ENCODE assay signal across 8 mouse cellular contexts in genomic region chr6:94647574-94648430, GRCm38 (mm10). TPM values are rescaled to one million over a fixed set of nuclear protein-coding genes. Genes with fewer than 3 reads are reported as not detected.
DNase-seq lines count a peak whose midpoint lies in the region; ATAC-seq lines count a peak whose summit lies in the region.

No protein-coding gene starts in this region.

- no peaks in the 10 kb centered on the region for H3K36me3 ChIP-seq in hindbrain, embryonic 16.5 days (ENCODE audit: control insufficient read depth, insufficient read depth, low read length)
- peaks cover 15% of the 10 kb centered on the region for H3K36me3 ChIP-seq in limb, embryonic 13.5 days
- no peaks in the 10 kb centered on the region for H3K36me3 ChIP-seq in midbrain, embryonic 14.5 days (ENCODE audit: control insufficient read depth, insufficient read depth, low read length)

- H3K27ac ChIP-seq in hindbrain, embryonic 16.5 days (ENCODE audit: low read depth, low read length), result peak overlapping the region; percentile 70
- peak overlapping the region; percentile 88 for H3K27ac ChIP-seq in limb, embryonic 13.5 days
- peak overlapping the region; percentile 58 for H3K27ac ChIP-seq in midbrain, embryonic 14.5 days (replicated peaks; ENCODE audit: low read depth, low read length)

- 21% methylated on average over 10 of the region's 10 CpGs for WGBS in hindbrain, embryonic 16.5 days
- 5% methylated on average over 10 of the region's 10 CpGs for WGBS in limb, embryonic 13.5 days
- 11% methylated on average over 10 of the region's 10 CpGs for WGBS in midbrain, embryonic 14.5 days

- DNase-seq in layer of hippocampus, adult 18-20 months (ENCODE audit: low spot score in 2 of 2), result peak; percentile 19 to 47
- no peak for DNase-seq in layer of hippocampus, adult 9-10 months (ENCODE audit: low spot score)
- DNase-seq in cerebellum, postnatal 25 days, result peak; percentile 43 to 63
- peak; percentile 82 for DNase-seq in gastrocnemius, postnatal 14 days
- peak; percentile 66 for DNase-seq in midbrain, embryonic 14.5 days
- DNase-seq in thymus, postnatal 36 days, result peak; percentile 71 to 85

- no peaks in the 10 kb centered on the region for H3K9me3 ChIP-seq in hindbrain, embryonic 16.5 days (ENCODE audit: control insufficient read depth, low read length)
- H3K9me3 ChIP-seq in limb, embryonic 13.5 days, result no peaks in the 10 kb centered on the region
- no peaks in the 10 kb centered on the region for H3K9me3 ChIP-seq in midbrain, embryonic 14.5 days (ENCODE audit: control insufficient read depth, low read length)

- no peak overlapping the region for H3K4me3 ChIP-seq in hindbrain, embryonic 16.5 days (ENCODE audit: low read length)
- no peak overlapping the region for H3K4me3 ChIP-seq in limb, embryonic 13.5 days
- H3K4me3 ChIP-seq in midbrain, embryonic 14.5 days (replicated peaks; ENCODE audit: low read depth, low read length), result no peak overlapping the region

- intact Hi-C loops in gastrocnemius, postnatal 14 days (cut with DNase I; ENCODE audit: low total_unique reads), result loop anchor here (5.0 kb wide), 1 partner anchor 49 kb away; no protein-coding TSS in a partner anchor

- peak overlapping the region; percentile 2 for H3K4me2 ChIP-seq in hindbrain, embryonic 16.5 days (ENCODE audit: low read length)
- peak overlapping the region; percentile 47 for H3K4me2 ChIP-seq in limb, embryonic 13.5 days (replicated peaks)
- H3K4me2 ChIP-seq in midbrain, embryonic 14.5 days (ENCODE audit: low read length), result 0 out of 2 replicates have a peak overlapping the region, but pooled peaks have one; percentile 12

- H3K4me1 ChIP-seq in hindbrain, embryonic 16.5 days (ENCODE audit: control insufficient read depth, insufficient read depth, low read depth, low read length), result peaks cover 40% of the 10 kb centered on the region
- peaks cover 80% of the 10 kb centered on the region for H3K4me1 ChIP-seq in limb, embryonic 13.5 days
- H3K4me1 ChIP-seq in midbrain, embryonic 14.5 days (ENCODE audit: control insufficient read depth, insufficient read depth, low read length), result peaks cover 43% of the 10 kb centered on the region

- H3K9ac ChIP-seq in hindbrain, embryonic 16.5 days (ENCODE audit: low read depth, low read length), result peak overlapping the region; percentile 5; the same call in 1 of the 2 replicates
- H3K9ac ChIP-seq in limb, embryonic 13.5 days, result peak overlapping the region; percentile 25; the same call in 1 of the 2 replicates
- H3K9ac ChIP-seq in midbrain, embryonic 14.5 days (replicated peaks; ENCODE audit: low read length), result no peak overlapping the region

- no peaks in the 10 kb centered on the region for H3K27me3 ChIP-seq in hindbrain, embryonic 16.5 days (replicated peaks; ENCODE audit: control insufficient read depth, insufficient read depth, low read length)
- H3K27me3 ChIP-seq in limb, embryonic 13.5 days, result no peaks in the 10 kb centered on the region
- H3K27me3 ChIP-seq in midbrain, embryonic 14.5 days (ENCODE audit: control insufficient read depth, insufficient read depth, low read length), result no peaks in the 10 kb centered on the region

- peak; percentile 89 for ATAC-seq in hindbrain, embryonic 16.5 days
- ATAC-seq in limb, embryonic 13.5 days (ENCODE audit: low FRiP score, low read depth), result peak; percentile 91
- peak; percentile 76 for ATAC-seq in midbrain, embryonic 14.5 days (ENCODE audit: low FRiP score, low TSS enrichment)

RNA-seq across cellular contexts. Expression of gene Lrig1, which starts 52.2 kb away (rescaled TPM):
- total RNA-seq in layer of hippocampus, adult 18-20 months (2021), result 10 to 100 TPM; 24.5 to 25.3 TPM
- 10 to 100 TPM; 39.7 to 49.4 TPM for total RNA-seq in gastrocnemius, postnatal 14 days (2021)
- 18.7 and 22.7 TPM in 2 replicates for polyA plus RNA-seq in hindbrain, embryonic 16.5 days (2015; fragmentation: Nextera tagmentation; extraction: Ambion mirVana)
- polyA plus RNA-seq in limb, embryonic 13.5 days (2015; fragmentation: Nextera tagmentation; extraction: Ambion mirVana), result 19.0 and 23.5 TPM in 2 replicates
- 17.1 and 18.7 TPM in 2 replicates for polyA plus RNA-seq in midbrain, embryonic 14.5 days (2014; fragmentation: Nextera tagmentation; extraction: Ambion mirVana)
